Mouse (Mus musculus): ENCODE measurements at regions not wholly inside any gene's neighbourhood (a gene's known extent, or its start where the extent isn't known, plus 50 kb on each side); places are given as distances from the start of the nearest gene placed in this dataset.

- no peak for DNase-seq
- intact Hi-C loops (cut with DNase I): no loop called here
Measured at GRCm38 (mm10) chr2:135582341-135582740, 76.5 kb upstream of the Plcb4 start.

- intact Hi-C loops (cut with DNase I): no loop called here
- no peak for DNase-seq
Measured at GRCm38 (mm10) chr2:135606306-135606705, 52.5 kb upstream of the Plcb4 start.

Data from gastrocnemius, postnatal 36 days (tissue).